Mouse (Mus musculus) testis, adult 2 months (tissue): Measurements from ENCODE around the gene Tacc3. TPM values are rescaled to one million over a fixed set of nuclear protein-coding genes. Genes with fewer than 3 reads are reported as not detected.

Experiments
- H3K27ac ChIP-seq: fragments of 200-500 bp; 2 replicates; pipeline ENCODE4 v1.5.1; 2012; ENCODE audit warnings: low read depth, low read length; ENCODE audit not compliant: control insufficient read depth, insufficient read depth
- H3K27me3 ChIP-seq: fragments of 200-500 bp; 2 replicates; pipeline ENCODE4 v1.6.1; 2012; ENCODE audit warnings: mild to moderate bottlenecking, low read length, moderate library complexity; ENCODE audit not compliant: control insufficient read depth, insufficient read depth
- H3K36me3 ChIP-seq: fragments of 200-500 bp; 2 replicates; pipeline ENCODE4 v1.6.1; 2012; ENCODE audit warnings: mild to moderate bottlenecking, low read length; ENCODE audit not compliant: control insufficient read depth, insufficient read depth
- H3K4me1 ChIP-seq: fragments of 200-500 bp; 2 replicates; pipeline ENCODE4 v1.6.1; 2012; ENCODE audit warnings: low read length; ENCODE audit not compliant: control insufficient read depth, insufficient read depth
- H3K4me3 ChIP-seq: fragments of 200-500 bp; 2 replicates; pipeline ENCODE4 v1.5.1; 2012; ENCODE audit warnings: low read depth, mild to moderate bottlenecking, low read length, moderate library complexity, mixed read lengths; ENCODE audit not compliant: control insufficient read depth
- CTCF ChIP-seq: fragments of 200-500 bp; IDR thresholded peaks from 2 replicates; pipeline ENCODE4 v1.5.1; 2012; ENCODE audit warnings: low read depth, mild to moderate bottlenecking, inconsistent platforms, low read length, moderate library complexity; ENCODE audit not compliant: control insufficient read depth, insufficient read depth, insufficient replicate concordance
- POLR2A ChIP-seq: fragments of 200-500 bp; IDR thresholded peaks from 2 replicates; pipeline ENCODE4 v1.6.1; 2012; ENCODE audit warnings: low read depth, mild to moderate bottlenecking, inconsistent platforms, low read length, moderate library complexity; ENCODE audit not compliant: control insufficient read depth
- polyA plus RNA-seq: library from polyadenylated mRNA; depleted of rRNA; stranded (reverse); fragments of >200 nt; gene quantifications from 2 replicates; pipeline ENCODE4 v1.2.3, GENCODE M21; 2012

The Tacc3 gene
- polyA plus RNA-seq, 1 experiment = 42.8 TPM

DNA sequence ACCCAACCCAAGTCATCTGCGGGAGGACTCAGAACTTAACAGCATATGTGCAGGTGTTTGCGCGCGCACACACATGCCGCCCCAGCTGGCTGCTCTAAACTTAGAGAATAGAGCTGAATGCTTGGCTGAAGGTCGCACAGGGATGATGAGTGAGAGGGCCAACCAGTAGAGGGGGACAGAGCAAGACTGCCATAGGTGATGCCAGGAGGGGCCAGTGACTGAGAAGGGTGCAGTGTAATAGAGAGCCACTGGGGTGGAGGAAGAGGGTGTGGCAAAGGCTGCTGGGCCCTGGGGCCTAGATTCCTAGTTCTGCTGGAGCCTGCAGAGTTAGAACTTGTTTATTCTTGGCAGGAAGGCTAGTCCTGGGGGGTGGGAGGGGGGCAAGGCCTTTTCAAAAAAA is 58.5 kb downstream of the Tacc3 start:
- H3K27me3 ChIP-seq = no peaks in the 10 kb centered on the region
- H3K36me3 ChIP-seq = no peaks in the 10 kb centered on the region
- no peak overlapping the region for H3K4me3 ChIP-seq
- peaks cover 7% of the 10 kb centered on the region for H3K4me1 ChIP-seq
- H3K27ac ChIP-seq = no peak overlapping the region
- TF ChIP-seq POLR2A = no peak
- no peak for TF ChIP-seq CTCF

DNA sequence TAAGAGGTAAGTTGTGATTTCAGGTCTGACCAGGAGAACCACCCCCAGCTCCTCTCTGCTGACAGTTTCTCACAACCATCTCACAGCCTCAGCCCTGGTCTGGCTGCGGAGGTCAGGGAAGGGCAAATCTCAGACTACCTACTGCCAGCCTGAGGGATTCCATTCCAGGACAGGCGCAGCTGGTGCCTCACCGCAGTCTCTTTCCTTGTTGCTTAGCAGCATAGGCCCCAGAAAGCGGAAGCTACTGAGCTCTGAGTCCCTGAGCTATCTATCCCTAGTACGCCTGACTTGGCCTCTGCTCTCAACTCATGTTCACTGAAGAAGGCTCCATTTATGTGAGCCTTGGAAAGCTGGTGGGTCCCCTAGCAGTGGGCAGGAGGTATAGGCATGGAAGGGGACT is 60.5 kb downstream of the Tacc3 start:
- no peak overlapping the region for H3K4me3 ChIP-seq
- no peak for TF ChIP-seq POLR2A
- TF ChIP-seq CTCF = no peak
- H3K4me1 ChIP-seq = peaks cover 26% of the 10 kb centered on the region
- peaks cover 2% of the 10 kb centered on the region; the same call in 1 of the 2 replicates for H3K27me3 ChIP-seq
- no peak overlapping the region for H3K27ac ChIP-seq
- no peaks in the 10 kb centered on the region for H3K36me3 ChIP-seq

- Histone ChIP-seq H3K27me3 (peaks cover 2% of the 10 kb centered on the region; the same call in 1 of the 2 replicates), H3K4me3 (peak overlapping the region; percentile 83), H3K4me1 (peaks cover 34% of the 10 kb centered on the region), H3K36me3 (no peaks in the 10 kb centered on the region), H3K27ac (no peak overlapping the region)
- TF ChIP-seq CTCF = no peak
Observed at GRCm38 (mm10) chr5:33720852-33721490, 63.0 kb downstream of the Tacc3 start.

DNA sequence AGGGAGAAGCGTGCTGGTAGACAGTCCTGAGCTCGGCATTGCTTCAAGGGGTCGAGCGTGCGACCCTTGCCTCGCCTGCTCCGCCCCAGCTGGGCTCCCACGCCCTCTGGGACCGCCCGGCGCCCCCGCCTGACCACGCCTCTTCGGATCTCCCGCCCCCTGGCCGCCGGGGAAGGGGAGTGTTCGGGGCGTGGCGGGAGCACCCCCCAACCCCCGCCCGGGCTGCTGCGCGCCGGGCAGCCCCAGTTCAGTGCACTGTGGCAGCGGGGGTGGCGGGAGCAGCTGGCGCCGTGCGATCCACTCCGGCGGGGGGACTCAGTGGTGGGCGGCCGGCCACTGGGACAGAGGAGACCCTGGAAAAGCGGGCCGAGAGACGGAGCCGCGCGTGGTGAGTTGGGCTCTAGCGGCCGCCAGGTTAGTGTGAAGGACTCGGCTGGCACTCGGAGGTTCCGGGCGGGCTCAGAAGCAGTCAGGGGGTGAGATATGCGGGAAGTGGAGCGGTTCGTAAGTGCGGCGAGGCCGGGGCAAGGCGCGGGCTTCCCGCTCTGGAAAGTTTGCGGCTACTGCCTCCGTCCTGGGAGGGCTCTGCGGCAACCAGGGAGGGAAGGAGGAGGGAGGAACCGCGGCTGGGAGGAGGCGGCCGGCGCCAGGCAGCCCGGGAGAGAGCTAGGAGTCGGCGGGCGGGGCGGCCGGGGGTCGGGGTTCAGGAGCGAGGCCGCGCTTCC is 63.8 kb downstream of the Tacc3 start, which contains the start of gene Fgfr3:
Gene Fgfr3 (plus strand): TSS at position 134 of the 725 bp plus-strand sequence.
- no peak within 1 kb of the TSS for H3K27ac ChIP-seq
- peaks cover 2% of the 10 kb centered on the region; the same call in 1 of the 2 replicates for H3K27me3 ChIP-seq
- no peaks in the 10 kb centered on the region for H3K36me3 ChIP-seq
- peak within 1 kb of the TSS; percentile 83 for H3K4me3 ChIP-seq
- H3K4me1 ChIP-seq = peaks cover 34% of the 10 kb centered on the region
- TF ChIP-seq CTCF (no peak), POLR2A (no peak)

- Histone ChIP-seq H3K4me3 (peak overlapping the region; percentile 83), H3K36me3 (no peaks in the 10 kb centered on the region), H3K27ac (no peak overlapping the region), H3K27me3 (peaks cover 2% of the 10 kb centered on the region; the same call in 1 of the 2 replicates), H3K4me1 (peaks cover 34% of the 10 kb centered on the region)
- TF ChIP-seq POLR2A (no peak), CTCF (no peak)
Observed at GRCm38 (mm10) chr5:33722266-33723018, 64.5 kb downstream of the Tacc3 start.

- H3K36me3 ChIP-seq = no peaks in the 10 kb centered on the region
- peaks cover 34% of the 10 kb centered on the region for H3K4me1 ChIP-seq
- peak overlapping the region; percentile 83 for H3K4me3 ChIP-seq
- H3K27ac ChIP-seq = no peak overlapping the region
- H3K27me3 ChIP-seq = peaks cover 2% of the 10 kb centered on the region; the same call in 1 of the 2 replicates
- TF ChIP-seq POLR2A = no peak
- TF ChIP-seq CTCF = no peak
Observed at GRCm38 (mm10) chr5:33723019-33723640, 65.2 kb downstream of the Tacc3 start.

DNA sequence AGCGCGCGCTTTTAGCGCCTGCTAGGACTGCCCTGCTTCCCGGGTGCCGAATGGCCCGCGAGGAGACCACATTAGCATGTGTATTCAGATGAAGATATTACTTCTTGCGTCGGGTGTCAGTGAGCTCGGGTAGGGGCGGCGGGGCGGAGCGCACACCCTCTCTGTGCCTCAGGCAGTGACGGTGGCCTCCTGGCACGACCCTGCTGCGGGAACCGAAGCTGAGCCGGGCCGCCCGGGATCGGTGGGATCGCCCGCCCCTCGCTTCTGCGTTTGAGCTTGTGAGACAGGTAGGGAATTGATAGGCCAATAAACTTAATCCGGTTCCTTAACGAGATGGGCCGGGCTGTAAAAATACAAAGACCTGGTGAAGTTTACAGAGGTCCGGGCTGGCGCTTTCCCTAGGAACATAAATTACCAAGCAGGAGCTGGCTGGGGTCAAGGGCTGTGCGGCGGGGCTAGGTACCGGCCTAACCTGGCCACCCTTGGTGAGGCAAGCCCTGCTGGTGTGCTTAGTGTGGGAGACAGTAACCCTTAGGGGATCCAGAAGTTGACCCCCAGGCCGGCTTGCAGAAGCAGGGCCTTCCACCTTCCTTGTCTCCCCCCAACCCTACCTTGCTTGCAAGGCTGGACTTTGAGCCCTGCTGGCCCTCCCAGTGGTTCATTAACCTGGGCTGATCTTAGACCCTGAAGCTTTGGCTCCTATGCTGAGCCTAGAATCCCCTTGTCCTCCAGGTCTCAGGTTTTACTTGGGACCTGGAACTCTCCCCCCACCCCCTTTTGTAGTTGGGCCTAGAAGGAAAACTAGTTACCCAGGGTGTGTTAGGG is 65.9 kb downstream of the Tacc3 start:
- TF ChIP-seq CTCF (no peak), POLR2A (no peak)
- Histone ChIP-seq H3K4me1 (peaks cover 34% of the 10 kb centered on the region), H3K27me3 (peaks cover 2% of the 10 kb centered on the region; the same call in 1 of the 2 replicates), H3K27ac (no peak overlapping the region), H3K36me3 (no peaks in the 10 kb centered on the region), H3K4me3 (peak overlapping the region; percentile 83)
